Mouse (Mus musculus): ENCODE results near the gene Smtnl1.

Gene Smtnl1

DNA sequence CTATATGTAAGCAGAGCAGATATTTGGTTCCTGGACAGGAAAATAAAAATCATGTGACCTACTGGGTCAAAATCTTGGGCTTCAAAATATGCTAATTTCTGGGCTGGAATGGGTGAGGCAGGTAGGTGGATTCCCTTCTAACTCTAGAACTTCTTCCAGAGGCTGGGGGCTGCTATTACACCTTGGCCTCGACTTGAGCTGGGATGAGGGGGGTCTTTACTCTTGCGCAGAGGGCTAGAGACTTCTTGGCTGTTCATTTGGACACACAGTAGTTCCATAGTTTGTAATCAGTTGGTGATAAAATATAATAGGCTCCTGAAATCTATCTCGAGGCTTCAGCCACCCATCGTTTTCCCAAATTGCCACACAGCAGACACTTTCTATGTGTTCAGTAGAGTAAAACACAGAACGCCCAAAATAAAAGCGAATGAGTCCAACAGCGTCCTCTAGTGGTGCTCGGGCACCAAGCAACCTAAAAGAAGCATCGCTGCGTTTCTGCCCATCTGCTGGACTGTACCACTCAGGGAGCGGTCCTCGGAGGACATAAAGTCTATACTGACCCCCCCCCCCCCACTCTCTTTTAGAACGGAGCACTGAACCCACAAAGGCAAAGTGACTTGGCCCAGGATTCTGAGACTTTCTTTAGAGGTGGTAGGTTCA is 24.5 kb downstream of the Smtnl1 start:
- in situ Hi-C loops (cut with MboI, MseI) = loop anchor here (5.0 kb wide), 1 partner anchor 61 kb away; no protein-coding TSS in a partner anchor

DNA sequence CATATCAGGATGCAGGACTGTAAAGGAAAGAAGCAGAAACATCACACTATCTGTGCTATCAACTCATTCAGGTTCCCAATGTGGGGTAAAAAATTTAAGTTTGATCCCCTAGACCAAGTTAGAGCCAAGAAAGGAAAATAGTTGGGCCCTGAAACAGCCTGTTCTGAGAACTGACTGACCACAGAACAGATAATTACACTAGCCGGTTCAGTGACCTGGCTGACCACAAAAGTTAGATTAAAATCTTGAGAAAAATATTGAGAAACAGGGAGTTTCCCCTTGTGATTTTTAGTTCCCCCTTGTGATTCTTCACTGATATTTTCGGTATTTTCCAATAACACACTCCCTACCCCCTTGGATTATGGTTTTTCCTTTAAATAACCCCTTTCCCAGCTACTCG is 28.6 kb downstream of the Smtnl1 start:
- in situ Hi-C loops (cut with MboI, MseI) = no loop called here

DNA sequence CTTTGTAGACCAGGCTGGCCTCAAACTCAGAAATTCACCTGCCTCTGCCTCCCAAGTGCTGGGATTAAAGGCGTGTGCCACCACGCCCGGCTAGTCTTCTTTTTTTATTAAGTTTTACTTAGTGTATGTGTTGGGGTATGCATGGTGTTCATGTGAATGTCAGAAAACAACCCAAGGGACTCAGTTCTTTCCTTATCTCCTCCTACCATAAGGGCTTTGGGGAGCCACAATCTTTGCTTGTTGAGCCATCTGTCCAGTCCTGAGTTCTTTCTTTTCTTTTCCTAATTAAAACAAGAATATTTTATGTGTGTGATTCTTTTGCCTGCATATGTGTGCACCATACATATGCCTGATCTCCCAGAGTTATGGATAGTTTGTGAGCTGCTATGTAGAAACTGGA is 29.3 kb downstream of the Smtnl1 start:
- in situ Hi-C loops (cut with MboI, MseI) = no loop called here

DNA sequence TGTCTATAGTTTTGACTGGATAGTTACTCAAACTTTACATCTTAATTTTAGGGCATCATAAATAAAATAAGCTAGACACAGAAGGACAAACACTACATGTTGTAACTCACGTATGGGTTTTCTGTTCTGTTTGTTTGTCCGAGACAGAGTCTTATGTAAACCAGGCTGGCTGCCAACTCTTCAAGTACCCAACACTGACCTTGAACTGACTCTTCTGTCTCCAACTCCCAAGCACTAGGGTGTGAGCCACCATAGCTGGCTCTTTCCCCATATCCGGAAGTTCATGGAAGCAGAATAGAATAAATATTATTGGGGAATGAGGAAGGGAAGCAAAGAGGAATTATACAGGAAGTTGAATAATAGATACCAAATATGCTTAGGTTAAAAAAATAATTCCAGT is 29.9 kb downstream of the Smtnl1 start:
- in situ Hi-C loops (cut with MboI, MseI) = no loop called here

DNA sequence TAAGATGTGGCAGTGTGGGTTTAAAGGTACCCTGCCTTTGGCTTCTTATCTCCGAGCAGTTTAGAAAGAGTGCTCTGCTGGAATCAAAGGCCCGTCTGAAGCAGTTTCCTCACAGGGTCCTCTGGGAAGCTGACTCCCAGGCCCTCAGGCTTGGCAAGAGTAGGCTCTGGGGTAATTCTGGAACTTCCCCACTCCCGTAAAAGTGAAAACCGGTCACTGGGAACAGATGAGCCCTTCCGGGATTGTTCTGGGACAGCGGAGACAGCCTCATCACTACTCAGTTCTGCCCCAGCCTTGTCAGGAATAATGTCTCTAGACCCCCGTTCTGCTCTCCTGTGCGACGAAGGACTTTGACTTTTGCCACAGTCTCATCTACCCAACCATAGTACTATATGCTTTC is 32.0 kb downstream of the Smtnl1 start:
- in situ Hi-C loops (cut with MboI, MseI) = no loop called here

DNA sequence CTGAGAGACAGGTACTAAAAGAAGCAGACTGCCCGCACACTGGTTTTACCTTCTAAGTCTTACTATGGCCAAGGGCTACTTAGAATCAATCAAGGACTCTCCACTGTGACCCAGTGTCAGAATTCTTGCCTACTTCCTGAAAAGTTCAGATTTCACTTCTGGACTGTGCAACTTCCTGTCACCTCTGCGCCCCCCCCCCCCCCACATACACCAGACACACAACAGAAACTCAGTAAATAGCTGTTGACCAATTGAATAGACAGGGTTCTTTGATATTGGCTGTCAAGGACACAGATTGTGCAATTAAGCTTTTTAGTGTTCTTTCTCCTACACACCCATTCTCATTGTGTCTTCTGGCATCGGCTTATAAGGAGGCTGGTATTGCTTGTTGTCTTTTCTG is 34.1 kb downstream of the Smtnl1 start:
- in situ Hi-C loops (cut with MboI, MseI) = no loop called here

DNA sequence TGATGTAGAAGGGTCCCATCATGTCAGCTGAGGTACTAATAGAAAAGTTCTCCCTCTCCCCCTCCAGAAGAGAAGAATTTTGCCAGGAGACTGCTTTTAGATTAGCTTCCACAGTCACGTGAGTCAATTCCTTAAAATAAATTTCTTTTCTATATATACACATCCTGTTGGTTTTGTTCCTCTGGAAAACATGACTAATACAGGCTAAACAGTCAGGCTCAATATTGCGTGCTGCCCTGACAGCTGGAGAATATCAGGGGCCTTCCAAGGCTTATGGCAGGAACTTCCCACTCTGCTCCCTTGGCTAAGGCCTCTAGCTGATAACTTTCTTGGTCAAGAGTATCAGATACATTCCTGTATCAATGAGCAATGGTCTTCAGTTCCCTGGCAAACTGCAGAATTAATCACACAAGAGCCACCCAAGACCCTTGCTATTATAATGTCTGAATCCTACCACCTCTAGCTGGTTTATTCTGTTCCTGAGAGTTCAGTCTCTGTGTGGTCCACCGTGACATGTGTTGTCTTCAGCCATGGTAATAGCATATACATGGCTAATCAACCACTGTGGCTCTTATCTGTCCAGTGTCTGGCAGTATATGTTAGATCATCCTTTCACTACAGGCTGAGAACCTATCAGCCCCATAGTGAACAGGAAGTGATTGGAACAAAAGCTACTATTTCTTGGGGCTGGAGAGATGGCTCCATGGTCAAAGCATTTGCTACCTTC is 38.4 kb downstream of the Smtnl1 start:
- in situ Hi-C loops (cut with MboI, MseI) = no loop called here

DNA sequence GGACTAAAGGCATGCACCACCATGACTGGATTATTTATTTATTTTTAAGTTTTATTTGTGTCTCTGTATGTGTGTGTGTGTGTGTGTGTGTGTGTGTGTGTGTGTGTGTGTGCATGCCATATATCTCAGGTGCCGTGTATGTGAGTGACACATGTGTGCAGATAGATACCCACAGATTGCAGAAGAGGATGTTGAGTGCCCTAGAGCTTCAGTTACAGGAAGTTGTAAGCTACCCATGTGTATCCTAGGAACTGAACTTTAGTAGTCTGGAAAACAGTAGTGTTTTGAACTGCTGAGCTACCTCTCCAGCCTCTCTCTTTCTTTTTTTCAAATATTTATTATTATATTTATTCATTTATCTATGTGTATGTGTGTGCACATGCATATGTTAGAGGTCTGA is 39.1 kb downstream of the Smtnl1 start:
- in situ Hi-C loops (cut with MboI, MseI) = no loop called here

DNA sequence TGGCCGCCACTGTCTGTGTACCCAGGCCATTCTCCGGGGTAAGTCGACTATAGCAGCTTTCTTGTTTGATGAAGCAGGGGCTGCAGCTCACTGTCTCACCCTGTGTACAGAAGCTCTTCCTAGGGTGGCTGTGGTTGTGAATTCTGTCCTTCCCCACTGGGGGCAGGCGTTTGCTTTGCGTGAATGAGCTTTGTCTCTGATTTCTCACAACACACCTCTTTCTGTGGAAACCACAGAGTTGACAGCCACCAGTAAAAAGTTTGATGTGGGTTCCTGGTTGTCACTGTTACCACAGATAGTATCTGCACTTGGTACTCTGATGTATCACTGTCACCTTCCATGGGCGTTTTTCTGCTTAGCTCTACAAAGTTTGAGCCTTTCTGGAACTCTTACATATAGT is 43.2 kb downstream of the Smtnl1 start:
- in situ Hi-C loops (cut with MboI, MseI) = no loop called here

DNA sequence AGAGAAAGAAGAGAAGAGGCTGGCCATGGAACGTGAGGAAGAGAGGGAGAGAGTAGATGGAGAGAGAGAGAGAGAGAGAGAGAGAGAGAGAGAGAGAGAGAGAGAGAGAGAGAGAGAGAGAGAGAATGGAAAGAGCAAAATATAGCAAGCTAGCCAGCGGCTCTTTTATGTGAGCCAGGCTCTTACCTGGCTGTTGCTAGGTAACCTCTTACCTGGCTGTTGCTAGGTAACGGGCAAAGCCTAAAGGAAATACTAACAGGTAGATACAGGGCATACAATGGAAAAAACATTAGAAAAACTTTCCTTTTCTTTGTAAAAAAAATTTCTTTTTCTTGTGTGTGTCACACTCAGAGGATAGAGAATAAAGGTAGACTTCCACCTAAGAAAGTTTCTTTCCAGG is 44.7 kb downstream of the Smtnl1 start:
- in situ Hi-C loops (cut with MboI, MseI) = no loop called here

DNA sequence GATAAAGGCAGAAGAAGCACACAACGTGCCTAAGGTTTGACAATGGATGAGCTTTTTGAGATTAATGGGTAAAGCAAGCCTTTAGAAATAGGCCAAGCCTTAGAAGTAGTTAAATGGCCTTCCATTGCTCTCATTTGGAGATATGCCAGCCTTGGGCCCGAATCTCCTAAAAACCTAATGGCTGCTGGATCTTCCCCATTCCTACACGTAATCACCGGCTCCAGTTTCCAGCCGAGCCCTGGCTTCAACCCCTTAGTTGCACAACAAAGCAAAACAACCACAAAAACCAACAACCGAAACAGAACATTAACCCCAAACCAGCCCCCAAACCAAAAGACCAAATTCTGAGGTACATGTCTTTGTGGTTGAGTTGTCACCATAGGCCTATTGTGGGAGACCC is 46.8 kb downstream of the Smtnl1 start:
- in situ Hi-C loops (cut with MboI, MseI) = no loop called here

DNA sequence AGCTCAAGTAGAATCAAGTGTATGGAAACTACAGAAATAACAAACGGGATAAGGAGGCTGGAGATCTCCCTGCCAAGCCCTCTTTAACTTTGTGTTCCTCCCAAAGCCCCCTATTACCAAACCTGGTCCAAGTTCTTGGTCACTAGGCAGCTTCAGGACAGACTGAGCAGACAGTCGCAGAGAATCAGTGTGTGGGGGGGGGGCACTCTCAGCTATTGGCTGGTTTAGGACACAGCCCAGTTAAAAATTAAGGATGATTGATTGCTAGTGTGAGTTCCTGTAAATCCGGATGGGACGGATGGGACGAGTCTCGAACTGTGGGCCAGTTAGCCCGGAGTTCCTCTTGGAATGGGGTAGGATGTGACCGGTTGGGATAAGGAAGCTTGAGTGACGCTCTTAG is 47.2 kb downstream of the Smtnl1 start, which contains the start of gene Serping1:
Gene Serping1 (minus strand): TSS at position 204 of the 400 bp plus-strand sequence.
- in situ Hi-C loops (cut with MboI, MseI) = no loop called here

DNA sequence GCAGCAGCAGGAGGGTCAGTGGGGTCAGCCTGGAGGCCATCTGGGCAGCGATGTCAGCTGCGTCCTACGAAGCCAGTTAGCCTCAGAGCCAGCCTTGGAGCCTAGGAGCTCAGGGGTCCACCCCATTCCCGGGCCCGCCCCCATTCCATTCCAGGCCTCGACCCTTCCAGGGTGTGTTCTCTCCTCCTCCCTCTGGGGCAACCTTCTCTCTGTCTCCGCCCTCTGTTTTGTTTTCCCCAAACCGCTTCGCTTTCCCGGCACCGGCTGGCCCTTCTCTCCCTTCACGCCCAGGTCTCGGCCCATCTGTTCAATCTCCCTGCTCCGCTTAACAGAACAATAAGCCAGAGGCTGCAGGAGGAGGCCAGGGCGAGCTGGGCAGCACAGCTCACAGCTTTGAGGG is 47.7 kb downstream of the Smtnl1 start:
- in situ Hi-C loops (cut with MboI, MseI) = no loop called here

DNA sequence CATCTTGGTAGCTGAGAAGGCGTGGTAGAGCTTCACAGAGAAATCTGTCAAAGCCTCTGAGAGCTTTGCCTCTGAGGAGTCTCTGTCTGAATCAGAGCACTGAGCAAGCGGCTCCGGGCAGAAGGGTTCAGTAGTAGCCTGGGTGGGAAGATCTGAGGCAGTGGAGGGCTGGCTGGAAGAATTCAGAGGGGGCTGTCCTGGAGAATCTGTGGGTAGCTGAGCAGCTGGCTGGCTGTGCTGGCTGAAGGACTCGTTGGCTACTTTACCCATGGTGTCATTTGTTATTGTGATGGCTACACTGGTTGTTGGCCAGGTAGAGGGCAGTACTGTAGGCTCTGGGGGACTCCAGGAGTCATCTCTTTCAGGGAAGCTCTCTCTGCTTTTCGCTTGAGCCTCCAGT is 49.3 kb downstream of the Smtnl1 start:
- in situ Hi-C loops (cut with MboI, MseI) = no loop called here

DNA sequence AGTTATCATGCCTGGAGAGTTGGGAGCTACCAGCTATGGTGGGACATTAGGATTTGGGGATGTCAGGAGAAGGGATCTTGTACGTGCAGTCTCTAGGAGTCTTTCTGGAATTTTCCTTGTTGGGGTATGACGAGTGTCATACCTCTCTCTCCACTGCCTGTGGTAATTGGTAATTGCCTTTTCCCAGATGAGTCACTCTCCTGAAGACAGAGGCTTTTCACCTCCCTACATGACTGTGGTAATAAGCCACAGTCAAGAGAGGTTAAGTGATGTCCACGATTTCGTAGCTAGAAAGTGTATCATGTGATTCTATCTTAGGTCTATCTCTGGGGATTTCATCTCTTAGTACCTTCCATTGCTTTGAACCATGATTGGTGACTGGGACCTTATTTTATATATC is 50.0 kb downstream of the Smtnl1 start:
- in situ Hi-C loops (cut with MboI, MseI) = no loop called here

DNA sequence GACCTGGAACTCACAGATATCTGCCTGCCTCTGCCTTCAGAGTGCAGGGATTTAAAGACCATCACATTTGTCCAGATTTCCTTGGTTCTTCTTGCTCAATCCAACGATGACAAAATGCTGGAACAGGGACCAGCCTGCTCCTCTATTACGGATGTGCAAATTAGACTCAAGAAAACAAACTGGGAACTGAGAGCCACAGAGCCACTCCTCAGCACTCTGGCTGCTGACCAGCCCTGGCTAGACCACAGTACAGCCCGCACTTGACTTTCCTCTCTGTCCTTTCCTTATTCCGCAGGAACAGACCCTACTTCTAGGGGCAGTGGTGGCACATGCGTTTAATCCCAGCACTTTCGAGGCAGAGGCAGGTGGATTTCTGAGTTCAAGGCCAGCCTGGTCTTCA is 52.0 kb downstream of the Smtnl1 start:
- in situ Hi-C loops (cut with MboI, MseI) = no loop called here

DNA sequence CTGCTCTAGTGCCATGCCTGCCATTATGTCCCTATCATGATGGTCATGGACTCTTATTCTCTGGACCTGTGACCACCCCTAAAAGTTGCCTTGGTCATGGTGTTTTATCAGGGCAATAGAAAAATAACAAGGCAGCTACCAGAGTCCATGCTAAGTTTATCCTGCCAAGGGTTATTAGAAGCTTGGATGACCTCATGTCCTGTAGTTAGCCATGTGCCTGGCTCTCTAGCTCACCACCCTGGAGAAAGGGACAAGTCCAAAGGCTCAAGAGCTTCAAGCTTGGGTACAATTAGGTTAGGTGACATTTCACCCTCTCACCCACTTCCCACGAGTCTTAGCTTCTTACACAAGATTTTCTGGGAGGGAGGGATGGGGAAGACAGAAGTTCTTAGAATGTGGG is 59.6 kb downstream of the Smtnl1 start:
- in situ Hi-C loops (cut with MboI, MseI) = no loop called here

DNA sequence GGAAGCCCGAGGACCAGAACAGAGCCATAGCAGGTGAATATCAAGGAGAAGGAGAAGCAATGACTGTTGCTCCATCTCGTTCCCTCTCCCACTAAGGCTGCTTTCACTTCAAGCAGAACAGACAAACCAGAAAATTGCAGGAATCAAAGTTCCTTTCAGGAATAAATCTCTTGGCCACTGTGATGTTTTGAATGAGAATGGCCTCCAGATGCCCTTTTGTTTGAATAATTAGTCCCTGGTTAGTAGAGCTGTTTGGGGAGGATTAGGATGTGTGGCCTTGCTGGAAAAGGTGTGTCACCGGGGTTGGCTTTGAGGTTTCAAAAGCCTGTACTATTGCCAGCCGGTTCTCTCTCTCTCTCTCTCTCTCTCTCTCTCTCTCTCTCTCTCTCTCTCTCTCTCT is 60.2 kb downstream of the Smtnl1 start:
- in situ Hi-C loops (cut with MboI, MseI) = no loop called here

DNA sequence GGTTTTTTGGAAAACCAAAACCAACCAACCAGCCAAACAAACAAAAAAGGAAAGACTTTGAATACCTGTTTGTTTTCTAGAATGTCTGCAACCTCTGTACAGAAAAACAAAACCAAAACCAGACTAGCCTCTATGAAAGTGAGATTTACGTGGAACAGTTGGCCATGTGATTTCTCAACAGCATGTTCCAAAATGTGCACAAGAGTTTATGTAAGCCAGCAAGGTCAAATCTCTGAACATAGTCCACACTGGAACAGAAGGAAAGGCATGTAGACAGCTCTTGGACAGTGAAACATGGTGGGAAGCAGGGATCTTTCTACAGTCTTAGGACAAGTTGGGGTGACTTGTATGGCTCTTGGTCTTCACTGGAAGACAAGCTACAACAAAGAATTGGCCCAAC is 60.6 kb downstream of the Smtnl1 start:
- in situ Hi-C loops (cut with MboI, MseI) = no loop called here

DNA sequence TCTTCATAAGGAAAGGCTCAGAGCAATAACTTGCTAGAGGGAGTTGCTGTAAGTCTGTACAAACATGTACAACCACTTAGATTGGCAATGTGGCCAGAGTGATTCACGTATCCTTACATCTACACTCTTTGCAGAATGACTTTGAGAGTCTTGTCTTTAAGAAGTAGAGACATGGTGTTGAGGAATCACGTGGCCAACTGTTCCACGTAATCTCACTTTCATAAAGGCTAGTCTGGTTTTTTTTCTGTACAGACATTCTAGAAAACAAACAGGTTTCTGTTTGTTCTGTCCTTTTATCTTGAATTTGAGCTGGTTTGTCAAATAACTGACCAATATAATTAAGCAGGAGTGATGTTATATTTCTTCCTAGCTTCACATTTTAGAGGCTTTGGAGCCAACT is 61.1 kb downstream of the Smtnl1 start:
- in situ Hi-C loops (cut with MboI, MseI) = no loop called here
